Mouse (Mus musculus) spleen, postnatal 36 days (tissue): ENCODE measurements at regions not wholly inside any gene's neighbourhood (a gene's known extent, or its start where the extent isn't known, plus 50 kb on each side); places are given as distances from the start of the nearest gene placed in this dataset.

Experiments
- DNase-seq, 2 experiments: peaks; one replicate each; pipeline ENCODE4 v3.0.0; 2022; ENCODE audit warnings: low spot score in 2 of 2, mixed read lengths in 1 of 2

DNA sequence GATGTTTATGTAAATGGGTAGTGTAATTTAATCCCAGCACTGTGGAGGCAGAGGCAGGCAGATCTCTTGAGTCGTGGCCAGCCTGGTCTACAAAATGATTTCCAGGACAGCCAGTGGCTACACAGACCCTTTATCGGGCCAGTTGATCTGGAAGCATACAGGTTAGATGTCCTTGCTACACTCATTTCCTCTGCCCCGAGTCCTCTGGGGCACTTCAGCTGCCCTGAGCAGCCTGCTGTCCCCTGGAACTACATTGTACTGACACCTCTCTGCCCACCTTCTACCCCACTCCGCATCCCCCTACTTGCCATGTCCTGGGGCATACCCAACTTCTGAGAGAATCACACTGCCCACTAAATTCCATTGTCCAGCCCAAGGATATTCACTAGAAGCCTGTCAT, 60.6 kb upstream of the Helt start:
- DNase-seq, result no peak

DNA sequence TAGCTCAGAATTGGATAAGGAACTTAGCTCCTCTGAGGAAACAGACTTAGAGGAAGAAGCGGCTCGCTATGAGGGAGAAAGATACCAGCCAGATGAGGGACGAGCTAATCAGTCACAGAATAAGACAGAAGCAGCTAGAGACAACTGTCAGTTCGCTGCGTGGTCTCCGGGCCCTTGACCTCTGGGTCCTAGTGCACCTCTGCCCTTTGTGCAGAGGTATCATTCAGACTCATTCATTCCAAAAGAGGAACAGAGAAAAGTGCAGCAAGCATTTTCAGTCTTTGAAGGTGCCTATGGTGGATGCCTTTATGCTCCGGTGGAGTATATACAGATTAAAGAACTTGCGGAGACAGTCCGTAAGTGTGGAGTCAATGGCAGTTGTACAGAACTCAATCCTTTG, 63.5 kb upstream of the Helt start:
- peak; percentile 13 to 29 for DNase-seq

DNA sequence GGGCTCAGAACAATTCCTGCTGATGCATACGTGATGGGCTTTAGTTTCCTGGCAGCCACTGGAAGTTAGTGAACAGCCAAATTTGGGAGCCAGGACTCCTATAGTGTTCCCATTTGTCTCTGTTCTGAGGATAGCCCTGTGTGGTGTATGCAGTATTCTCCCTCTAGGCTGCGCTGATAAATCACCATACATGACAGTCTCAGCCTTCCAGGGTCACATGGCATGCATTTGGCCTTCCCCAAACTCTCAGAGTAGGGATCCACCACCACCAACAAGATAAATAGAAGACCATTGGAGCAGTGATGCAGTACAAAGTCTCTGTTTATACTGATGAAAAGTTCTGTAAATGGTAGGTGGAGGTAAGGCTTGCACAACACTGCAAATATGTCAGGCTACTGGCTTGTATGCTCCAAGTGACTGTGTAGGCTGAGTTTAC, 68.4 kb upstream of the Helt start:
- no peak for DNase-seq

DNA sequence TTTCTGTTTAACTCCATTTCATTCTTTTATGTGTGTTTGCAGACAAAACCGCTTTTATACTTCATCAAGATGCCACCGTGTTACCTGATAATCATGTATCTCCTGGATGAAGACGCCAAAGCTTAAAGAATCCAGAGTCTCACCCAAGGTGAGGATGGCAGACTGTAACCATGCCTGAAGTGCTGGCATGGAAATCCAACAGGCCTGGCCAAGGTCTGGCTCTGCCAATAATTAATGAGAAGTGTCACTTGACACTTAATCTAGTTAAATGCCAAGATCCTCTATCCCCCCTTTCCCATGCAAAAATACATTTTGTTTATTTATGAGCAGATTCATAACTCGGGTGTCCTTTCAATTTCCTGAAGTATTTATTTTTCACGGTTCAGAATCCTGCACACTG, 71.2 kb upstream of the Helt start:
- no peak for DNase-seq

DNA sequence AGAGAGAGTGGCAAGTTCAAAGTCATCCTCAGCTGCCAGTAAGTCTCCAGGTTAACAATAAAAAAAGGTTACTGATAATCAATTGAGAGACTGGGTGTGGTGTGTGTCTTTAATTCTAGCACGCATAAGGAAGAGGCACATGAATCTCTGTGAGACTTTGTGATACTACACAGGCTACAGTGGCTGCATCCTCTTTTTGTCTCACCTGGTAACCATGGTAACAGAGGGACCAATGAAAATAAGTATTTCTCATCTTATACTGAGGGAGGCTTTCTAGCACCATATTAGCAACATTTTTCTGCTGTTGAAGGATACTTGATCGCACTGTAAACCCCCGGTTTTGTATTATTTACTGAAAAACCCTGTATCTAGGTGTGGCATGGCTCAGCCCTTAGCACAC, 72.7 kb upstream of the Helt start:
- no peak for DNase-seq

DNA sequence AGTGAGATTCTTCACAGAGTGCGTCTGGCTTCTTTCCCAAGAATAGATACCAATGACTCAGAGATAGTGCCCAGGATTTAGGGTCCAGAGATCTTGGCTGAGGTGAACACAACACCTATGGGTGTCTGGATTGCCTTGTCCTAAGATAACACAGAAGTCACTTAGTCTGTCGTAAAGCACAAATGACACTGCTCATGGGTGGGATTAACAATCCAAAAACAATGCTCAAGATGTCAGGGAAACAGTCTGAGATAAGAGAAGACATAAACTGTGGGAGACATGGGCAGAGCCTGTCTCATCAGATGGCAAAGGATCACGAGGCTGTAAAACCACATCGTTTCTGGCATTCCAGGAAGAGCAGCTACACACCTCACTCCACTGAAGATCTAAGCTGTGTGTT, 79.6 kb upstream of the Helt start:
- no peak for DNase-seq

DNA sequence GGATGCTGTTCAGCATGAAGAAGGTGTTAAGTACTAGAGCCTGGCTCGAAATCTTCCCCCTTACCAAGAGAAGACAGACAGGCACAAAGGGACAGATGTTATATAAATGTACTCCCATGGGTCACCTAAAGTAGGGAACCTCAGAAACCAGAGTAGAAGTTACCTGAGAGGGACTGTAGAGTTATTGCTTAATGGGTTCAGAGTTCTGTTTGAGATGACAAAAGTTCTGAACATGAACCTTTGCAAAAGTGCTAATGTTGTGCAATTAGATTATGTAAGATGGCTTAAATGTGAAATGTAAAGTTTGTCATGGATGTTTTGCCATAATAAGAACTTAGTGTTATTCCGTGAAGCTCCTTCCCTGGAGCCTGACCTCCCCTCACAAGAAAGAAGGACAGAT, 81.5 kb upstream of the Helt start:
- DNase-seq, result no peak

DNA sequence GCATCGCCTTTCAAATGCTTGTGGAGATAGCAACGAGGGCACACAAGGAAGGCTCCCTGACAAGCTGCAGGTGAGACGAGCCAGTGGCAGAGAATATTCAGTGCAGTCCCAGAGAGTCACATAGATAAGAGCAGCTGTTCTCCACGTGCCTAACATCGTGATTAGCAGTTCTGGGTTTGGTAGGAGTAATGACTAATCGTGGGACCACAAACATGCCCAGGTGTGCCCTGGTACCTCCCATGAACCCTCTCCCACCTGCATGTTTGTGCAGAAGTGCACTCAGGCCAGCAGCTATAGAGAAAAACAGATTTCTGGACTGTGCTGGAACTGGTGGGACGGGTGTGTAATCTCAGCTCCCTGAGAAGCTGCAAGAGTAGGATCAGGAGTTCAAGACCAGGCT, 85.9 kb upstream of the Acsl1 start:
- DNase-seq, result no peak

DNA sequence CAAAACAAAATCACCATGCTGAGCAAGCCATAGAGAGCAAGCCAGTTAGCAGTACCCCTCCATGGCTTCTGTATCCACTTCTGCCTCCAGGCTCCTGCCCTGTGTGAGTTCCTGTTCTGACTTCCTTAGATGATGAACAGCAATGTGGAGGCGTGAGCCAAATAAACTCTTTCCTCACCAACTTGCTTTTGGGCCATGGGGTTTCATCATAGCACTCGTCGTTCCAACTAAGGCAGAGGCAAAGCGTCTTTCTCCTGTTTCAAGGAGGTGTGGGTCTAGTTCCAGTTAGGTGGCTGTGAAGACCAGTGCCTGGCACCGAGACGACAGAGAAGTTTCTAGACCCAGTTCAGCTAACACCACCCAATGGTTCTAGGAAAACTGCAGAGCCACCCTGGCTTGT, 85.0 kb upstream of the Acsl1 start:
- no peak for DNase-seq

DNA sequence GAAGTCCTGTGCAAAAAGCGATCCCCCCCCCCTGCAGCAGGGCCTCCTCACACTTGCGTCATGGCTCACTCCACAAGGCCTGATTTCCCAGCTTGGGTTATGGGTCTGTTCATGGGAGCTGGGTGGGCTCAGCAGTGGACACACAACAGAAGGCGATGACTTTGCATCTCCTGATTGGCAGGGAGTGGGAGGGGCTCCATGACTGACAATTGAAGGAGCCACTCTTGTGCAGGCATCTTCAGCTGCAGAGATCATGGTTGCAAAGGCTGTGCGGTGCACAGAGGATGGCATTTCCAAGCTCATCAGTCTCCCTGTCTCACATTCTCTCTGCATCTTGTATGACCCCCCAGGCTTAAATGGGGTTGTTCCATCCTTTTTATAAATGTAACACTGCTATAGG, 84.3 kb upstream of the Acsl1 start:
- DNase-seq, result no peak

DNA sequence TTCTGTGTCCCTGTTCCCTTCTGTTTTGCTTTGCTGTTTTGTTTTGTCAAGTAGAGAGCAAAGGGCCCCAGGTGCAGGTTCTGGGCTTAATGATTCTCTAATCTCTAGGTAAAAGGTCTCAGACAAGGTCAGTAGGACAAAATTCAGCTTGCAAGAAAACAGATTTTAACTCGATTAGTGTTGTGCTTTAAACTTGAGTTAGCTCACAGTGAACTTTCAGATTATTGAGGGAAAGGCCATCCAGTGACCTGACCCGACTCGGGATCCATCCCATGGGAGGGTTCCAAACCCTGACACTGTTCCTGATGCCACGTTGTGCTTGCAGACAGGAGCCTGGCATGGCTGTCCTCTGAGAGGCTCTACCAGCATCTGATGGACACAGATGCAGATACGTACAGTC, 83.8 kb upstream of the Acsl1 start:
- no peak for DNase-seq

DNA sequence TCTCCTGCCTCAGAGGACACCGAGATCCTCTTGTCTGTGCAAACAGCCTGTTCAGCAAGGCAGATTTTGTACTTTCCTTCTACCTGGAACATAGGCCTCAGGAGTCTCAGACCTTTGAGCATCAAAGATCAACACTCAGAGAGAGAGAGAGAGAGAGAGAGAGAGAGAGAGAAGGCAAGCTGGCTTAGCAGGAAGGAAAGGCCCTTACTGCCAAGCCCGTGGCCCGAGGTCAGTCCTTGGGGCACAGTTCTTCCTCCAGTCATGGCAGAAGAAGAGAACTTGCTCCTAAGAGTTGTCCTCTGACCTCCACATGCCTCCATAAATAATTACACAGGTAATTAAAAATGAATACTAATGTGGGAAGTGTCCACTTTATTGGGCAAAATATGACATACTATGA, 82.4 kb upstream of the Acsl1 start:
- no peak for DNase-seq

DNA sequence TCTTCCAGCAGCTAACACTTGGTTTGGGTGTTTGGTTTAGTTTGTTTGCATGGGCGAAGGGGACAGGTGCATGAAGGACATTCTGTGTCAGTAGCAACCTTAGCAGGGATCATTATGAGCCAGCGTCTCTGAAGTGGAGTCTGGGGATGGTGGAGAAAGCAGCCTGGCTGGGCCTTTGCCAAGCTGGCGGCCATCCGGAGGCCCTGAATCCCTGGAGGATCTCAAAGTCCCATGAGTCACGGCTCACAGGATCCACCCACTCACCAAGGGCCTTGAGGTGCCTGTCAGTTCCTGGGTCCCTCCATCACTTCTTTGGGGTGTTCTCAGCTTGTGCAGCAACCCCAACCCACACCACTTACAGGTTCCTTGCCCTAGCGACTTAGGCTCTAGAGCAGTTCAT, 80.4 kb upstream of the Acsl1 start:
- DNase-seq, result no peak

DNA sequence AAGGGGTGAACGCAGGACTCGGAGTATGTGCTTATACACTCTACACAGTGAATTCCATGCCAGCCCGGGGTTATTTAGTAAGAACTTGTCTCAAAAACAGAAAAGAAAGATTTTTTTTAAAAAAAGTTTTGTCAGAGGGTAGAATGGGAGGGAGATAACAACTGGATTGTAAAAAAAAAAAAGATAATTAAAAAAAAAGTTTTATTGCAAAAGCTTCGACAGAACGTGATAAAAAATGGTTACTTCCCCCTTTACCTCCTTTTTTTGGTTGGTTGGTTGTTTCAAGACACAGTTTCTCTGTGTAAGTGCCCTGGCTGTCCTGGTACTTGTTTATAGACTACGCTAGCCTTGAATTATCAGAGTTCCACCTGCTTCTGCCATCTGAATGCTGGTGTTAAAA, 79.2 kb upstream of the Acsl1 start:
- DNase-seq, result no peak

DNA sequence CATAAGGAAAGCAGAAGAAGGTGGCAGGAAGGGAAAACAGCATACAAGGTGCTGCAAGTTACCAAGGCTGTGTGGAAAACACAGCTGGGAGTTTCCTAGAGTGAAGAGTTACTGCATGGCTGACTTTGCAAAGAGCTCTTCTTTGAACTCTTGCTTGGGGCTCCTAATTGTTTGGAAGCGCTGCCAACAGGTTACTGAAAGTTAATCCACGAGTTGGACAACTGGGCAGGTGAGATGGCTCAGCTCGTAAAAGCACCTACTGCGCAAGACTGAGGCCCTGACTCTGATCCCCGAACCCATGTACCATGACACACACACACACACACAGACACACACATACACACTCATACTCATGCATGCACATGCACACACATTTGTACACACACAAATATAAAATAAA, 77.5 kb upstream of the Acsl1 start:
- DNase-seq, result no peak

DNA sequence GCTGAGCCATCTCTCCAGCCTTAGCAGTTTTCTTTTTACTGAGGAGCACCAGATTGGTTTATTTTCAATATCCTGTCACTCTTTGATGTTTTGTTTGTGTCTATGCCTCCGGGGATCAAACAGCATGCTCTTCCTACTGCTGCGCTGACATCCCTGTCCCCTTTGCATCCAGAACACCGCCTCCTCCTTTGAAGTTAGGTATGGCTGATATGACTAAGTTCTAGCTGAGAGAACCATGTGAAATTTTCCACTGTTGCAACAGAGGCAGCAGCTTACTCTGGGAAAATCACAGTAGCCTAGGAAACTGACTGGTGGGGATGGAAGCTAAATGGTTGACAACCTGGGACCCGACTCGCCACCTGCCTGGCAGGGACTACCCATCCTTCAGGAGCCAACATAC, 76.1 kb upstream of the Acsl1 start:
- no peak for DNase-seq

DNA sequence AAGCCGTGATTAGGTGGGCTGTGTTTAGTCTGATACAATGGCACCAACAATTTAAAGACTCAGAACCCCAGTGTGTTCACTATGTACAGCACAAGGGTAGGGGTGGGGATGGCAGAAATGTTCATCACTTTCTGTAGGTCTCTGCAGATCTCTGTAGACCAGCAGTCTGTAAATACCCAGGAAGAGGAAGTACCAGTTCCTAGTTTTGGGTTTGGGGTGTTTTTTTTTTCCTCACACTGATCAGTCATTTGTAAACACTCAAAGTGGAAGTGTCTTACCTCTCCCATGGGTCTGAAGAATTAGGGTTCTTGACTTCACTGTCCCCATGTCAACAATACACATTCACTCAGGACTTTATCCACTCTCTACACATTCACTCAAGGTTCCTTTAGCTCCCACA, 75.5 kb upstream of the Acsl1 start:
- DNase-seq, result peak; percentile 40 to 47

DNA sequence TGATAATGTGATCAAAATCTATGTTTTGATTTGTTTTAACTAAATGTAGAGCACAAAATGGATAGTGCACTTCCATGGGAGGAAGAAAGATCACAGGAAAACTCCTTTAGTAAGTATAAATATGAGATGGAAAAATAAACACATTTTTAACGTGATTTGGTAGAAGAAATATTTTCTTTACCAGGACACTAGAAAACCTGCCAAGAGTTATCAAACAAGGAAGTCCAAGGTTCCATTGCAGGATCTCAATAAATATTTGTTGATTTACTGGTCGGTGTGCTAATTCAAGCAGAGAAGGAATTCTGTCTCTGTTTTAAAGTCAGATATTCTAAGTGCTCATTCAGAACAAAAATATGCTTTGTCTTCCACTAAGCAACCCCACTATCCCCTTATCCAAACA, 73.8 kb upstream of the Acsl1 start:
- no peak for DNase-seq

DNA sequence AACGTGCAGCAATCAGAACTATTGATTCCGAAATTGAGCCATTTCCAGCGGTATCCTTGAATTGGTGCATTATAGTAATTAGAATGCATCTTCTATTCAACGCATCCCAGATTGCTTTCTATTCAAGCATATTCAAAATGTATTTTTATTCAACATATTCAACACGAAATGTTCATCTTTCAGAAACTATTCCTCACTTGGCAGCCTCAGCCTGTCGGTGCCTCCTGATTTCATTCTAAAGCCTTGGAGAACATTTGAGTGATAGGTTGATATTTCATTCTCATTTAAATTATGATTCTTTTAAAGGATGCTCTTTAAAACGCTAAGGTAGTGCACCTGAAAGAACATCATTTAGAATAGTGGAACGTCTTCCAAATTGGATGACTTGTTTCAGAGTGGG, 73.1 kb upstream of the Acsl1 start:
- no peak for DNase-seq

DNA sequence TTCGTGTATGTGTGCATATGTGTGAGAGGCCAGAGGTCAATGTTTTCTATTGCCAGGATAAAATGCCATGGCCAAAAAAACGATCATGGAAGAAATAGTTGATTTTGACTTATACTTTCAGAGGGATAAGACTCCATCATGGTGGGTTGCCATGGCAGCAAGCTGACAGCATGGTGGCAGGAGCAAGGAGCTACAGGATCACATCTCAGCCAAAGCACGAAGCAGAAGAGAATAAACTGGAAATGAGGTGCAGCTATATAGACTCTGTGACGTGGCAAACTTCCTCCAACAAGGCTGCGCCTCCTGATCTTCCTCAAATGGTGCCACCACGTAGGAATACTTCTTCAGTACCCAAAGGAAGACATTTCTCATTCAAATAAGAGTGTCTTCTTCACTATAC, 70.2 kb upstream of the Acsl1 start:
- no peak for DNase-seq

DNA sequence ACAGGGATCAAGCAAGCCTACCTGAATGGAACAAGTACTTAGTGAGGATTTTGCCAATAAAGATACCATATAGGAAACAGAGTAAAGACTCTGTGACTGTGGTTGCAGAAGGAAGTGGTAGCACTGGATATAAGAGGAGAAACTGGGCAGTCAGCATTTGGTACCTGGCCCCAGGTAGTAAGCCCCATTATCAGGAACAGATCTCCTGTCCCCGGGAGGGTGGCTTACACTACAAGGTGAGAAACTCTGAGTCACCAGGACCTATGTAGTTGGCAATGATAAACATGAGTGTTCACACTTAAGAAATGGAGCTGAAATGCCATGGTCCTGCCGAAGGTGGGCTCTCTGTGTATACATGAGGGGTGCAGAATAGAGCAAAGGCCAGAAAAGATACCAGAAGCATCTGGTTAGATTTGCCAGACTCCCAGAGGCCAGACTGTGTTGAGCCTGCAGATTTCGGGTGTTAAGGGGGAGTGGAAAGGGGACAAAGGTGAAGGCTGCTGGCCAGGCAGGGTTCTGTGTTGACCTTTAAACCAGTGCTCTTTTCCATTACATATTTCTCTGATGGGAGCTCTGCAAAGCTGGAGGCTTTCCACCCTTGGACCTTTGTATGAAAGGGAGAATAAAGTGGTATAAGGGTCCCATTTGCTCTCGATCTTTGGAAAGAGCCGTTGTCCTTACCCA, 66.8 kb upstream of the Acsl1 start:
- DNase-seq, result no peak

DNA sequence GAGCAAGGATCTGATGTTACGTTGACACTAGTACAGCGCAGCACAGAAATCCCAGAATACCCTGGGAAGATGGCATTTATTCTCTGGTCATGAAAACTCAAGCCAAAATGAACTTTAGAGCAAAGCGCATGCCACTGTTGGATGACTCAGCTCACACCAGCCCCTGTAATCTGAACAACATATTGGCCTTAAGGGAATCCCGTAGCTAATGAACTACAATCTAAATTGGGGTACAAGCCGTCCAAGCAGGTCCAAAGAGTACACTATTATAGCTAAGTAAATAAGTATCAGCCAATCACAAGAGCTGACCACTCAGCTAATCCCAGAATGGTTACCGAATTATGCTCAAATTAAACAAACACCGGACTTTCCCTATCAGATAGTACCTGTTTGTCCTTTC, 62.0 kb upstream of the Acsl1 start:
- DNase-seq, result no peak

DNA sequence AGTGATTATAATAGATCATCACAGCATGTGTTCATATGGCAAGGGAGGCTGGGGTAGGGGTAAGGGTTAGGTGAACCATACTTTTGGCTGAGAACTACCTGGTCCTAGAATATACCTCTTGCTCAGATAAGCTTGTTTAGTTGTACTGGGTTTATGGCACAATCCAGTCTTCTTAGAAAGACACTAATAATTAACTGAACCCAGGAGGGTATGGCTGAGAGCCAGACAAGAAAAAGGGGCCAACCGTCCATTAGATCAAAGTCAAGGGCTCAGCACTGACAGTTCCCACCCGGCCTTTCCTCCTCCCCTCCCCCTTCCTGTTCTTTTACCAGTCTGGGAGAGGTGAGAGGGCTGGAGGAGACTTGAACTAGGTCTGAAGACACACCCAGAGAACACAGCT, 61.5 kb upstream of the Acsl1 start:
- DNase-seq, result no peak

DNA sequence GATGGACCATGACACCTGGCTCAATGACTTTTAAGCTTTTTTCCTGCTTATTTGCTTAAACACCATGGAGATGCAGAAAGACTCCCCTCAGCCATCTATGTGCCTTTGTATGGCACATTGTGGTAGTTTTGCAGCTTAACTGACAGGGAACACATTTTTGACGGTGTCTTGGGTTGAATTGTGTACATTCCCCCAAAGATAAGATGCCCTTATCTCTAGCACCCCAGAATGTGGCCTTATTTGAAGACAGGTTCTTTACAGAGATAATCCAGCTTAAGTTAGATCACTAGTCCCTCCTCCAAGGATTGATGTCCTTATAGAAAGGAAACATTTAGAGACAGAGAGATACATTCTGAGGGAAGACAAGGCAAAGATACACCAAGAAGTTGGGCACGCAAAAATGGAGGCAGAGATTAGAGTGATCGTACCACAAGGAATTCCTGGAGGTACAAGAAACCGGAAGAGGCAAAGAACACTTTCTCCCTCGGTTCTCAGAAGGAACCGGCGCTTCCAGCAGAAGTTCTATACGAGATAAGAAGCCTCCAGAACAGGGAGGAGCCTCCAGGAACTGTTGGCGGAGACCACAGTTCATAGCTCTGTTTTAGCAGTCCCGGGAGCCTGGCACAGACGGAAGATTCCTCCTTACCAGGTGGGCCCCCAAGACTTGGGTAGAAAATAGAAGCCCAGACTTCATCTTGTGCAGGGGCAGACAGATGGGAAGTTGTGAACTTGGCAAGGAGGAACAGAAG, 58.8 kb upstream of the Acsl1 start:
- no peak for DNase-seq
